Mouse (Mus musculus) heart, postnatal 0 days (tissue): ENCODE measurements at regions not wholly inside any gene's neighbourhood (a gene's known extent, or its start where the extent isn't known, plus 50 kb on each side); places are given as distances from the start of the nearest gene placed in this dataset.

Experiments
- ATAC-seq: fragments of 200-750 bp; cut with Nextera tagmentation; 2 replicates; pipeline ENCODE4 v1.8.0; 2017; ENCODE audit warnings: low read depth, moderate number of reproducible peaks, moderate library complexity; ENCODE audit not compliant: insufficient read depth
- DNase-seq: peaks from one replicate; pipeline ENCODE4 v3.0.0-alpha.2; 2016; ENCODE audit warnings: low spot score
- H3K27ac ChIP-seq: fragments of 300-500 bp; sonication (generic); 2 replicates; pipeline ENCODE4 v1.5.1; 2014; ENCODE audit warnings: low read depth, mild to moderate bottlenecking
- H3K27me3 ChIP-seq: fragments of 300-500 bp; sonication (generic); 2 replicates; pipeline ENCODE4 v1.6.1; 2014; ENCODE audit warnings: low read length, mixed read lengths; ENCODE audit not compliant: control insufficient read depth, insufficient read depth
- H3K36me3 ChIP-seq: fragments of 300-500 bp; sonication (generic); replicated peaks from 2 replicates; pipeline ENCODE4 v1.6.1; 2014; ENCODE audit warnings: low read length, mixed read lengths; ENCODE audit not compliant: control insufficient read depth, insufficient read depth
- H3K4me1 ChIP-seq: fragments of 300-500 bp; sonication (generic); 2 replicates; pipeline ENCODE4 v1.6.1; 2014; ENCODE audit warnings: antibody characterized with exemption; ENCODE audit not compliant: control insufficient read depth, insufficient read depth
- H3K4me2 ChIP-seq: fragments of 300-500 bp; sonication (generic); 2 replicates; pipeline ENCODE4 v1.6.1; 2014; ENCODE audit warnings: low read depth, mild to moderate bottlenecking, low read length, moderate library complexity
- H3K4me3 ChIP-seq: fragments of 300-500 bp; sonication (generic); 2 replicates; pipeline ENCODE4 v1.5.1; 2014; ENCODE audit warnings: low read depth, low read length
- H3K9ac ChIP-seq: fragments of 300-500 bp; sonication (generic); replicated peaks from 2 replicates; pipeline ENCODE4 v1.6.1; 2014; ENCODE audit warnings: low read depth, low read length, mixed read lengths
- H3K9me3 ChIP-seq: fragments of 300-500 bp; sonication (generic); replicated peaks from 2 replicates; pipeline ENCODE4 v1.6.1; 2016; ENCODE audit warnings: low read length; ENCODE audit not compliant: control insufficient read depth
- CTCF ChIP-seq: IDR thresholded peaks from 2 replicates; pipeline ENCODE4 v1.5.1; 2016; ENCODE audit warnings: antibody characterized with exemption, control low read depth, low read depth
- EP300 ChIP-seq: IDR thresholded peaks from 2 replicates; pipeline ENCODE4 v1.6.1; 2016; ENCODE audit warnings: antibody characterized with exemption, low read depth
- WGBS: fragments of 180-500 bp; shearing (Covaris S2); extraction: QIAGEN DNeasy Blood & Tissue Kit; methylation state at CpG from one replicate; pipeline ENCODE4 v1.1.7; 2014; 5-methylcytosine and 5-hydroxymethylcytosine counted together

GRCm38 (mm10) chr10:92237881-92238280, 484.3 kb downstream of the Nedd1 start:
- Histone ChIP-seq H3K4me2 (no peak overlapping the region), H3K36me3 (no peaks in the 10 kb centered on the region), H3K27ac (no peak overlapping the region), H3K4me1 (no peaks in the 10 kb centered on the region), H3K9me3 (no peaks in the 10 kb centered on the region), H3K27me3 (no peaks in the 10 kb centered on the region), H3K4me3 (no peak overlapping the region), H3K9ac (no peak overlapping the region)
- TF ChIP-seq EP300 (no peak), CTCF (no peak)
- DNase-seq (no peak), ATAC-seq (no peak)
- WGBS, result 59% methylated on average over 5 of the region's 5 CpGs

GRCm38 (mm10) chr10:92232081-92232480, 490.1 kb downstream of the Nedd1 start:
- no peak overlapping the region for H3K9ac ChIP-seq
- no peaks in the 10 kb centered on the region for H3K9me3 ChIP-seq
- H3K27ac ChIP-seq, result no peak overlapping the region
- WGBS, result 40% methylated on average over 2 of the region's 2 CpGs
- no peaks in the 10 kb centered on the region for H3K27me3 ChIP-seq
- H3K4me2 ChIP-seq, result no peak overlapping the region
- no peaks in the 10 kb centered on the region for H3K4me1 ChIP-seq
- no peak for ATAC-seq
- no peaks in the 10 kb centered on the region for H3K36me3 ChIP-seq
- no peak for TF ChIP-seq CTCF
- no peak for DNase-seq
- H3K4me3 ChIP-seq, result no peak overlapping the region

DNA sequence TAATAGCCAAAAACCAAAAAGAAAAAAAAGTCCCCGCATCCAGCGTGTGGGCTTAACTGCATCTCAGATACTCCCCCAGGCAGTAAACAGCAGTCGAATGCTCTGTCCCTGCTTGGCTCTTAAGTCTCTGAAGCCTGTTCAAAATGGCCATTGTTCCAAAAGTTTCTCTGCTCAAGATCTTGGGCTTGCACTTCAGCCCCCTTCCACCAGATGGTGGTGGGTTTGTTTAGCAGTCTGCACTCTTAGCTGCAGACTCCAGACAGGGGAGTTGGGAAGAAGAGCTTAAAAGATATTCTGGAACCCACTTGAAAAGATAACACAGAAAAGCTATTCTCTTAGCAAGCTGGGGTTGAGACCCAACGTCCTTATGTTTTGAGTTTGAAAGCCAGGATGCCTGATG, 496.4 kb downstream of the Nedd1 start:
- H3K4me3 ChIP-seq, result no peak overlapping the region
- H3K27ac ChIP-seq, result no peak overlapping the region
- 64% methylated on average over 4 of the region's 4 CpGs for WGBS
- H3K4me2 ChIP-seq, result no peak overlapping the region
- H3K4me1 ChIP-seq, result no peaks in the 10 kb centered on the region
- TF ChIP-seq EP300 (no peak), CTCF (no peak)
- ATAC-seq (no peak), DNase-seq (no peak)
- H3K9ac ChIP-seq, result no peak overlapping the region
- no peaks in the 10 kb centered on the region for H3K27me3 ChIP-seq
- H3K9me3 ChIP-seq, result no peaks in the 10 kb centered on the region
- no peaks in the 10 kb centered on the region for H3K36me3 ChIP-seq

DNA sequence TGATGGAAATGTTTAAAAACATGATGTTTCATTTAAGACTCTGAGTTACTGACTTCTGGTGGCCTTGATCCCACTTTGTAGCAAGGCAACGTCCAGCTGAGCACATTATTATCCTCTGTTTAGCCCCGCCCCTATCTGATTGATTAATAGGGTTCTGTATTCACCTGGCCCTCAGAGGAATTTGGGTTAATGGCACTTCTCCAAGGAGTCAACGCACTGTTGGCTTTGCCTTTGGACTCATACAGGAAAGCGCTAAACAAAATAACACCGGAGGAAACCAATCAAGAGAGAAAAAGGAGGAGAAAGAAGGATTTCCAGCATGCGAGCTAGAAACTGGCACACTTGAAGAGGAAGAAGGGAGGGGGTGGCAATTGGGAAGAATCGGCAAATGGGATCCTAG, 497.1 kb downstream of the Nedd1 start:
- no peaks in the 10 kb centered on the region for H3K27me3 ChIP-seq

DNA sequence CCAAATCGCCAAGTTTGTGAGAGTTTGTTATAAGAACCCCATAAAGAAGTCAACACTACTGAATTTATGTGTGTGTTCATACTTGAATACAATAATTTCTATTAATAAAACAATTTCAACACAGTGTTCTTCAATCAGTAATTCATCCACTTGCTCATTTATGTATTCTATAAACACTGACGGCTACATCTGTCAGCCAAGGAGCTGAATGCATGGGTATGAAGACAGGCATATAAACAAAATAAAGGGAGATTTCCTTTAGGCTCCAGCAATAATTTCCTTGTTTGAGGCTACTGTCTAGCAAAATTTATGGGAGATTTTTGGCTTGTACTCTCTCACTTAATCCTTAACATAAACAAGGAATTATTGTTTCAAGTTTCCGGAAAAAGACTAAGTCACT, 502.9 kb downstream of the Nedd1 start:
- H3K4me1 ChIP-seq, result no peaks in the 10 kb centered on the region
- no peaks in the 10 kb centered on the region for H3K27me3 ChIP-seq
- no peak for ATAC-seq
- no peak overlapping the region for H3K9ac ChIP-seq
- H3K9me3 ChIP-seq, result no peaks in the 10 kb centered on the region
- no peak for DNase-seq
- H3K4me3 ChIP-seq, result no peak overlapping the region
- H3K4me2 ChIP-seq, result no peak overlapping the region
- no peaks in the 10 kb centered on the region for H3K36me3 ChIP-seq
- no peak overlapping the region for H3K27ac ChIP-seq
- no peak for TF ChIP-seq EP300
- no peak for TF ChIP-seq CTCF
- WGBS, result 74% methylated on average over 3 of the region's 3 CpGs

More for the DNA sequence above, 497.1 kb downstream of the Nedd1 start:
- WGBS, result 74% methylated on average over 7 of the region's 7 CpGs
- no peaks in the 10 kb centered on the region for H3K36me3 ChIP-seq
- no peak overlapping the region for H3K27ac ChIP-seq
- TF ChIP-seq CTCF (no peak), EP300 (no peak)
- no peak for DNase-seq
- no peak overlapping the region for H3K4me2 ChIP-seq
- ATAC-seq, result no peak
- no peaks in the 10 kb centered on the region for H3K9me3 ChIP-seq
- H3K4me3 ChIP-seq, result no peak overlapping the region
- no peak overlapping the region for H3K9ac ChIP-seq
- H3K4me1 ChIP-seq, result no peaks in the 10 kb centered on the region

GRCm38 (mm10) chr10:92170856-92171255, 551.4 kb downstream of the Nedd1 start:
- Histone ChIP-seq H3K27me3 (no peaks in the 10 kb centered on the region), H3K4me1 (no peaks in the 10 kb centered on the region), H3K4me2 (no peak overlapping the region), H3K9ac (no peak overlapping the region), H3K9me3 (no peaks in the 10 kb centered on the region), H3K27ac (no peak overlapping the region), H3K4me3 (no peak overlapping the region), H3K36me3 (no peaks in the 10 kb centered on the region)
- DNase-seq, result no peak
- no peak for ATAC-seq
- TF ChIP-seq EP300, result no peak
- no peak for TF ChIP-seq CTCF
- WGBS, result 75% methylated on average over 8 of the region's 8 CpGs
